Mouse (Mus musculus) midbrain, postnatal 0 days (tissue): ENCODE measurements around the gene Lamc1. TPM values are rescaled to one million over a fixed set of nuclear protein-coding genes. Genes with fewer than 3 reads are reported as not detected.

ENCODE experiments used
- ATAC-seq: fragments of 200-750 bp; cut with Nextera tagmentation; 2 replicates; pipeline ENCODE4 v1.8.0; 2017; ENCODE audit warnings: moderate number of reproducible peaks, mild to moderate bottlenecking, moderate TSS enrichment, moderate library complexity; ENCODE audit not compliant: low FRiP score
- DNase-seq: peaks from one replicate; pipeline ENCODE4 v3.0.0-alpha.2; 2015; ENCODE audit warnings: low spot score
- H3K27ac ChIP-seq: fragments of 300-500 bp; sonication (generic); 2 replicates; pipeline ENCODE4 v1.5.1; 2014; ENCODE audit warnings: low read depth, mild to moderate bottlenecking, low read length, mixed read lengths
- H3K27me3 ChIP-seq: fragments of 300-500 bp; sonication (generic); 2 replicates; pipeline ENCODE4 v1.6.1; 2014; ENCODE audit warnings: low read length, control low read depth, mixed read lengths; ENCODE audit not compliant: insufficient read depth
- H3K36me3 ChIP-seq: fragments of 300-500 bp; sonication (generic); 2 replicates; pipeline ENCODE4 v1.6.1; 2014; ENCODE audit warnings: low read length, control low read depth, mixed read lengths; ENCODE audit not compliant: insufficient read depth
- H3K4me1 ChIP-seq: fragments of 300-500 bp; sonication (generic); 2 replicates; pipeline ENCODE4 v1.6.1; 2014; ENCODE audit warnings: mild to moderate bottlenecking, control low read depth, antibody characterized with exemption, low read length, mixed read lengths; ENCODE audit not compliant: insufficient read depth
- H3K4me2 ChIP-seq: fragments of 300-500 bp; sonication (generic); 2 replicates; pipeline ENCODE4 v1.6.1; 2014; ENCODE audit warnings: low read depth, mild to moderate bottlenecking, low read length, mixed read lengths; ENCODE audit not compliant: poor library complexity, severe bottlenecking
- H3K4me3 ChIP-seq: fragments of 300-500 bp; sonication (generic); 2 replicates; pipeline ENCODE4 v1.5.1; 2014; ENCODE audit warnings: low read depth, mild to moderate bottlenecking, low read length, moderate library complexity
- H3K9ac ChIP-seq: fragments of 300-500 bp; sonication (generic); replicated peaks from 2 replicates; pipeline ENCODE4 v1.6.1; 2014; ENCODE audit warnings: mild to moderate bottlenecking, low read length, moderate library complexity, mixed read lengths; ENCODE audit not compliant: poor library complexity, severe bottlenecking
- H3K9me3 ChIP-seq: fragments of 300-500 bp; sonication (generic); 2 replicates; pipeline ENCODE4 v1.6.1; 2016; ENCODE audit warnings: low read length, control low read depth
- CTCF ChIP-seq: IDR thresholded peaks from 2 replicates; pipeline ENCODE4 v1.5.1; 2016; ENCODE audit warnings: antibody characterized with exemption, mild to moderate bottlenecking
- WGBS: fragments of 180-500 bp; shearing (Covaris S2); extraction: QIAGEN DNeasy Blood & Tissue Kit; methylation state at CpG from one replicate; pipeline ENCODE4 v1.1.7; 2014; 5-methylcytosine and 5-hydroxymethylcytosine counted together
- polyA plus RNA-seq: library from polyadenylated mRNA; unstranded; fragments of >200 nt; fragmentation: Nextera tagmentation; extraction: Ambion mirVana; gene quantifications from 2 replicates; pipeline ENCODE4 v1.2.1, GENCODE M21; 2015
- total RNA-seq: library from RNA; depleted of rRNA; stranded (reverse); fragments of >200 nt; gene quantifications from 2 replicates; pipeline ENCODE4 v1.2.3, GENCODE M21; 2014

Lamc1 gene
- total and polyA plus RNA-seq, 2 experiments from 2014 or later, result 11.5 to 40.6 TPM

- no peak for TF ChIP-seq CTCF
- ATAC-seq, result no peak
Measured at GRCm38 (mm10) chr1:153268806-153269309, 63.7 kb downstream of the Lamc1 start.

GRCm38 (mm10) chr1:153268306-153268705 is 64.3 kb downstream of the Lamc1 start:
- H3K36me3 ChIP-seq, result no peaks in the 10 kb centered on the region
- no peak for DNase-seq
- H3K4me2 ChIP-seq, result no peak overlapping the region
- peaks cover 9% of the 10 kb centered on the region; the same call in 1 of the 2 replicates for H3K4me1 ChIP-seq
- no peaks in the 10 kb centered on the region for H3K27me3 ChIP-seq
- no peak for TF ChIP-seq CTCF
- no peak overlapping the region for H3K27ac ChIP-seq
- 97% methylated on average over 7 of the region's 7 CpGs for WGBS
- H3K4me3 ChIP-seq, result no peak overlapping the region
- no peaks in the 10 kb centered on the region for H3K9me3 ChIP-seq
- H3K9ac ChIP-seq, result no peak overlapping the region
- ATAC-seq, result no peak

More at GRCm38 (mm10) chr1:153268806-153269309, 63.7 kb downstream of the Lamc1 start:
- Histone ChIP-seq H3K27ac (no peak overlapping the region), H3K4me2 (no peak overlapping the region), H3K9me3 (no peaks in the 10 kb centered on the region), H3K9ac (no peak overlapping the region), H3K36me3 (no peaks in the 10 kb centered on the region), H3K27me3 (no peaks in the 10 kb centered on the region), H3K4me1 (peaks cover 14% of the 10 kb centered on the region; the same call in 1 of the 2 replicates), H3K4me3 (no peak overlapping the region)
- DNase-seq, result no peak
- WGBS, result 93% methylated on average over 6 of the region's 6 CpGs

GRCm38 (mm10) chr1:153267730-153268129 is 64.9 kb downstream of the Lamc1 start:
- no peak overlapping the region for H3K4me3 ChIP-seq
- no peaks in the 10 kb centered on the region for H3K9me3 ChIP-seq
- no peak overlapping the region for H3K9ac ChIP-seq
- H3K4me1 ChIP-seq, result peaks cover 9% of the 10 kb centered on the region; the same call in 1 of the 2 replicates
- no peak overlapping the region for H3K27ac ChIP-seq
- H3K27me3 ChIP-seq, result no peaks in the 10 kb centered on the region
- 85% methylated on average over 7 of the region's 7 CpGs for WGBS
- no peaks in the 10 kb centered on the region for H3K36me3 ChIP-seq
- H3K4me2 ChIP-seq, result no peak overlapping the region
- ATAC-seq (no peak), DNase-seq (no peak)
- no peak for TF ChIP-seq CTCF

- Histone ChIP-seq H3K36me3 (no peaks in the 10 kb centered on the region), H3K4me1 (peaks cover 9% of the 10 kb centered on the region; the same call in 1 of the 2 replicates), H3K27me3 (no peaks in the 10 kb centered on the region), H3K9me3 (no peaks in the 10 kb centered on the region), H3K9ac (no peak overlapping the region), H3K27ac (no peak overlapping the region; the same call in 1 of the 2 replicates), H3K4me2 (no peak overlapping the region), H3K4me3 (no peak overlapping the region)
- DNase-seq (no peak), ATAC-seq (no peak)
- WGBS, result 19% methylated on average over 5 of the region's 5 CpGs
- no peak for TF ChIP-seq CTCF
Measured at GRCm38 (mm10) chr1:153266891-153267290, 65.7 kb downstream of the Lamc1 start.

- Histone ChIP-seq H3K4me2 (no peak overlapping the region), H3K9me3 (no peaks in the 10 kb centered on the region), H3K27ac (no peak overlapping the region), H3K4me1 (peaks cover 9% of the 10 kb centered on the region; the same call in 1 of the 2 replicates), H3K4me3 (no peak overlapping the region), H3K36me3 (no peaks in the 10 kb centered on the region), H3K9ac (no peak overlapping the region), H3K27me3 (no peaks in the 10 kb centered on the region)
- DNase-seq (no peak), ATAC-seq (no peak)
- no peak for TF ChIP-seq CTCF
- 67% methylated on average over 7 of the region's 7 CpGs for WGBS
Measured at GRCm38 (mm10) chr1:153265579-153265978, 67.0 kb downstream of the Lamc1 start.

GRCm38 (mm10) chr1:153265066-153265465 is 67.5 kb downstream of the Lamc1 start:
- no peak for TF ChIP-seq CTCF
- no peaks in the 10 kb centered on the region for H3K36me3 ChIP-seq
- H3K9me3 ChIP-seq, result no peaks in the 10 kb centered on the region
- H3K4me2 ChIP-seq, result no peak overlapping the region
- H3K9ac ChIP-seq, result peak overlapping the region; percentile 33; the same call in 1 of the 2 replicates
- H3K4me1 ChIP-seq, result peaks cover 9% of the 10 kb centered on the region; the same call in 1 of the 2 replicates
- H3K27me3 ChIP-seq, result no peaks in the 10 kb centered on the region
- ATAC-seq (no peak), DNase-seq (no peak)
- 9% methylated on average over 7 of the region's 7 CpGs for WGBS
- H3K4me3 ChIP-seq, result no peak overlapping the region
- H3K27ac ChIP-seq, result no peak overlapping the region; the same call in 1 of the 2 replicates
